Mouse (Mus musculus): ENCODE results near the gene Oaz2. TPM values are rescaled to one million over a fixed set of nuclear protein-coding genes. Genes with fewer than 3 reads are reported as not detected.

Oaz2 gene
- total RNA-seq, 2 experiments from 2014 or later, result 199 to 204 TPM

DNA sequence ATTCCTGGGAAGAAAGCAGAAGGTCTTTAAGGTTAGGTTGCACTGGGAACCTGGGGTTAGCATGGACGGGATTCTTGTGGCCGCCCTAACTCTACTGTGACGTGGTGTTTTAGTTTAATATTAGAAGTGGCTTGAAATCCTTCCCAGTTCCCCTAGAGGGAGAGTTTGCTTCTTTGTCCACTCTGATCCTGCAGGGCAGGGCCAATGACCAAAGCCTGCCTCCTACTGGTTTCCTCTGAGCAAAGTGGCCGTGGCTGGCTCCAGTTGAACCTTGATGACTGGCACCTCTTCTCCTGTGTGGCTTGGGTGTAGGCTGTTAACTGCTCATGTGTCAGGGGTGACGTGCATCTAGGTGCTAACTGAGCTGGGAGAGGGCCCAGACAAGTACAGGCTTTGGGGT is 6.8 kb upstream of the Oaz2 start:
- H3K4me3 ChIP-seq, result no peak overlapping the region
- H3K27ac ChIP-seq, result no peak overlapping the region
- peak; percentile 53 for TF ChIP-seq CTCF (conservative IDR thresholded peaks at IDR 0.05)
- DNase-seq (ENCODE audit: low spot score in 2 of 2), result no peak

DNA sequence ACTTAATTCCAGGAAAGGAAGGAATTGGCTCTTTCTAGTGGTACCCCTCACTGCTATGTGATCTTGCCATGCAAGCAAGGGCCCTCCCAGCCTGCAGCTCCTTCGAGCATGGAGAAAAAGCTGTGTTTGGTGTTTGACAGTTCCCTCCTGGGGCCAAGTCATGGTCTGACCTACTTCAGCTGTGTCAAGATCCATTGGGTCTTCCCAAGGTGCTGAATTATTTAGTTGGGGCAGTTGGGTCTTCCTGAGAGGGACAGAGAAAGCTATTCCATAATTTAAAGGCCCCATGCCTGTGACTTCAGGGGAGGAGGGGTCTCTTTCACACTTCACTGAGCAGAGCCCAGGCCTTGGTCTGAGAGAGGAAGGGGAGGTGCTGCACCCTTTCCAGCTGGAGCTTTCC is 6.3 kb upstream of the Oaz2 start:
- TF ChIP-seq CTCF (conservative IDR thresholded peaks at IDR 0.05), result no peak
- no peak overlapping the region for H3K27ac ChIP-seq
- H3K4me3 ChIP-seq, result no peak overlapping the region
- no peak for DNase-seq (ENCODE audit: low spot score in 2 of 2)

DNA sequence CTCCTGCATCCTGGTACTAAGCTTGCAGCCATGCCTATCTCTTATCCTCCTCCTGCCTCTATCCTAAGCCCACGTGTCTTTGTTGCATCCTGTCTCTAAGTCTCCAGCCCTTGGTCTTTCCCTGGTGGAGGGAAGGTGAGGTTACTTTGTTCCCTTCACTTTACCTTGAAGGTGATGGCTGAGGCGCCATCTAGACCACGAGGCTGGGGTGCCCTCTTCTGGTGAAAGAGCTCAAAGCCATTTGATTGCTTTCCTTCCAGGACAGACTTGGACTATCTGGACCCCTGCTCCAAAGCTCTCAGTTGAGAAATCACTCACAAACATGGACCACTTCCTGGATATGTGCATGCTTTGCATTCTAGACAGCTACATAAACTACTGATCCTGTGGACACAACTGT is 3.6 kb upstream of the Oaz2 start:
- peak in 1 of 2 experiments; percentile 72 for DNase-seq (ENCODE audit: low spot score in 2 of 2)
- peak; percentile 90 for TF ChIP-seq CTCF (conservative IDR thresholded peaks at IDR 0.05)

DNA sequence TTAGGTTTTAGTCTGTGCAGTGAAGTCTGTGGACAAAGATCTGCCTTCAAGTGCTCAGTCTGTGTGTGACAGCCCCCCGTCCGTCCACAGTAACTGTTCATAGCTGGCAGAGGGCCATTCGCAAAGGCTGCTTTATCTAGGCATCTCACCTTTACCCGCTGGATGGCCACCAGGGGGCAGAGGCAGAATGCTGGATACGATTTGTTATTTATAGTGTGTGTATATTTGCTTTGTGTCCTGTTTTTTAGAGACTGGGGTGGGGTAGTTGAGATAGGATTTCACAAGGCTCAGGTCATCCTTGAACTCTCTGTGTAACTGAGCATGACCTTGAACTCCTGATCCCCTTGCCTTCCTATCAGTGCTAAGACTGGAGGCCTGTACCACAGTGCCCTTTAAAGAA is 1.8 kb upstream of the Oaz2 start:
- peak; percentile 86 for TF ChIP-seq CTCF (conservative IDR thresholded peaks at IDR 0.05)
- peak in 1 of 2 experiments; percentile 55 for DNase-seq (ENCODE audit: low spot score in 2 of 2)
- no peak overlapping the region for H3K27ac ChIP-seq
- no peak overlapping the region for H3K4me3 ChIP-seq

More for the DNA sequence above, 3.6 kb upstream of the Oaz2 start:
- no peak overlapping the region for H3K4me3 ChIP-seq
- no peak overlapping the region for H3K27ac ChIP-seq

DNA sequence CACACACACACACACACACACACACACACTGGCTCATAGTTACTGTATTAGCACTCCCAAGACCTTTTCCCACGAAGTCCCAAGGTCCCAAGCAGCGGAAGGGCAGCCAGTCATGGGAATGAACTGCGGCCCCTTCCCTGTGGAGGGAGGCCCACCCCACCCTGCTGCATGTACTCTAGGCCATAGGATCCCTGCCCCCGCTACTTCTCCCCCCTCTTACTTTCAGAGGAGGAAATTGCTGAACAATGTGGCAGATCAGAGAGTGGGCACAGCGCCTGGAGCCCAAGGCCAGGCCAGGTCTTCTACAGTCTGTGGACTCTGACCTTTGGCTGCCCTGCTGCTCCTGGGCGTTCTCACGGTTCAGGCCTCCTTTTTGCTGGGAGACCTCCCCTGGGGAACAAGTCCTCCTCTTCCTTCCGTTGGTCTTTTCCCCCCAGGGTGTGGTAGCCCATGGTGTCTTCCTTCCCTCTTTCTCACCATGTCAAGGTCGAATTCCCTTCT is 3.7 kb downstream of the Oaz2 start:
- no peak for DNase-seq (ENCODE audit: low spot score in 2 of 2)
- Histone ChIP-seq H3K4me3 (no peak overlapping the region), H3K27ac (0 out of 2 replicates have a peak overlapping the region, but pooled peaks have one; percentile 19)
- TF ChIP-seq CTCF (conservative IDR thresholded peaks at IDR 0.05), result no peak

DNA sequence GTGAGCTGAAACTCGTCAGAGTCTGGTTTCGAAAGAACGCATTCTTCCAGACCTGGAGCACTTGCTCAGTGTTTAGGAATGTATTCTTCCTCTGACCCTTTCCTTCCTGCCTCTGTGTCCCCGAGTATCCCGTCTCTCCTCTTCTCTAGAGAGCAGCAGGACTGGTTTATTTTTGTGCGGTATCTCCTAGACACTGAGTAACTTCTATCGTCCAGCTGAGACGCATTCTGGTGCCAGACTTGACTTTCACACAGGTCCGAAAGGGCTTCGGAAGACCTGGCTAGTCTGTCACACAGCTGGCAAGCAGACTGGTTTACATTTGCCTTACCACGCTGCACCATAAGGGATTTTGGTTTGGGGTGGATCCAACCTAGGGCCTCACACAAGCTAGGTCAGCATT is 5.2 kb downstream of the Oaz2 start:
- no peak for DNase-seq (ENCODE audit: low spot score in 2 of 2)
- Histone ChIP-seq H3K4me3 (no peak overlapping the region), H3K27ac (no peak overlapping the region)
- TF ChIP-seq CTCF (conservative IDR thresholded peaks at IDR 0.05), result no peak

DNA sequence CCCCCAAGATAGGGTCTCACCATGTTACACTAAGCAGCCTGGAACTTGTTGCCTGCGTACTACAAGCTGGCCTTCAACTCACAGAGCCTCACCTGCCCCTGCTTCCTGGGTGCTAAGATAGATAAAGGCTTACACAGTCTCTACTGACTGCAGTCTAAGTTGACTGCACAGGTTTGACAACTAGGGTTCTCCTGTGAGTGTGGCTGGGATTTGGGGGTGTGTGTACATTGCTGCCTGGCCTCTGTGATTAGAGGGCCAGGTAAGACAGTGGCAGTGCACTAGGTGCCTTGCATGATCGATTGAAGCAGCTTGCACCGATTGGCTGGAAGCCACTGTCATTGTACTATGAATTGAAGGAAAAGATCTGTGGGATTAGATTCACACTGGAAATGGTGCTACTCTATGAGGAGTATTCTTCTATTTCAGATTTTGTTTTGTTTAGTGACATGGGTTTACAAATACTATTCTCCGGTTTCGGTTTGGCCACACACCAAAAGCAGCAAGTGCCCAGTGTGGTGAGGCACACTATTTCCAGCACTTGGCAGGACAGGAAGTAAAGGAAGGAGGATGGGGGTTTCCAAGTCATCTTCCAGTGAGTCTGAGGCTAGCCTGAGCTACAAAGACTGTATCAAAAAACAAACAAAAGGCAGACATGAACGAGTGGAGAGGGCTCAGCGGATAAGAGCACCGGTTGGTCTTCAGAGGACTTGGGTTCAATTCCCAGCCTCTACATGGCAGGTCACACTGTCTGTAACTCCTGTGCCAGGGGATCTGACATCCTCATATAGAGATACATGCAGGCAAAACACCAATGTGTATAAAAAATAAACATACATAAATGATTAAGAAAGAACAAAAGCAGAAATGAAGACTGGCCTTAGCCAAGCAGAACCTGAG is 7.9 kb downstream of the Oaz2 start:
- H3K4me3 ChIP-seq, result peak overlapping the region; percentile 65
- H3K27ac ChIP-seq, result peak overlapping the region; percentile 87
- no peak for DNase-seq (ENCODE audit: low spot score in 2 of 2)
- TF ChIP-seq CTCF (conservative IDR thresholded peaks at IDR 0.05), result no peak

DNA sequence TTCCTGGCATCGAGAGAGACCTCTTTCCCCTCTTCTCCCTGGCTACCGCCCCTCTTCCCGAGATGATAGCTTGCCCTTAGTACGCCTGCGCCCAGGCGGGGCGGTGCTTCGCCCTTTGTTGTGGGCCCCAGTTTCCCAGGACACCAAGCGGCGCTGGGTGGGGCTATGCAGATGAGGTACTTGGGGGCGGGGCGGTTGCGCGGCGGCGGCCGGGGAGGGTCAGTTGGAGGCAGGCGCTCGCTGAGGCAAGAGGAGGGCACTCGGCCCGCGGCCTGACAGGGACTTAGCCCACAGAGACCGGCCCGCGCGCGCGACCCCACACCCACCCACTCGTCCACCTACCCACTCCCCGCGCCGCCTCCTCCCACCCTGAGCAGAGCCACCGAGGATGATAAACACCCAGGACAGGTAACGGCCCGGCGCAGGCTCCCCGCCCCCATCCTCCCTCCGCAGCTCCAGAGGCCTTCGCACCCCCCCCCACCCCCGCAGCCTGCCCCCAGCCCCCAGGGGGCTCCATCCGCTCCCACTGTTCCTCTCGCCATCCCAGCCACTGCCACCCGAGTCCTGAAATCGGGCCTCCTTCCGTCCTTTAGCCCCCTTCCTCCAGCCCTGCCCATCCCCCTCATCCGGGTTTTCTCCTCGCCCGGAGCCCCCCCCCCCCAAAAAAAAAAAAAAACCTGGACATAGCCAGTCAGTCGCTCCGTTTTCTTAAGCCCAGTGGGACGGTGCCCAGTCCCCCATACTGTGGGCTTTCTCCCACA is 8.7 kb downstream of the Oaz2 start:
- Histone ChIP-seq H3K27ac (peak overlapping the region; percentile 87), H3K4me3 (peak overlapping the region; percentile 65)
- peak; percentile 96 to 97 for DNase-seq (ENCODE audit: low spot score in 2 of 2)
- TF ChIP-seq CTCF (conservative IDR thresholded peaks at IDR 0.05), result 0 out of 2 replicates have a peak, but pooled peaks have one; percentile 14

DNA sequence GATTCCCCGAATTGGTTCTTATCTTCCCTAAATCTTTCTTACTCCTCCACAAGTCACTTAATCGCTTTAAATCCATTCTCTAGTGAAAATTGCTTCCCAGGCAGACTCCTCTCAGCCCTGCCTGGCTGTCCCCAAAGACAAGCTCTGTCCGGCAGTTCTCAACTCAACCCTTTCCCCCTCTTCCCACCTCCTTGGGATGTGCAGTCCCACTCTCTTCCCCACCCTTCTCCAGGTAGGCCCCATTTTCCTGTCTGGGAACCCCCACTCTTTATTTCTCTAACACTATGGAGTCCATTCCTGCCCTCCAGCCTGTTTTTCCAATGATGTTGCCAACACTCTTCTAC is 9.3 kb downstream of the Oaz2 start:
- TF ChIP-seq CTCF (conservative IDR thresholded peaks at IDR 0.05), result no peak
- peak overlapping the region; percentile 87 for H3K27ac ChIP-seq
- no peak for DNase-seq (ENCODE audit: low spot score in 2 of 2)
- H3K4me3 ChIP-seq, result peak overlapping the region; percentile 65

DNA sequence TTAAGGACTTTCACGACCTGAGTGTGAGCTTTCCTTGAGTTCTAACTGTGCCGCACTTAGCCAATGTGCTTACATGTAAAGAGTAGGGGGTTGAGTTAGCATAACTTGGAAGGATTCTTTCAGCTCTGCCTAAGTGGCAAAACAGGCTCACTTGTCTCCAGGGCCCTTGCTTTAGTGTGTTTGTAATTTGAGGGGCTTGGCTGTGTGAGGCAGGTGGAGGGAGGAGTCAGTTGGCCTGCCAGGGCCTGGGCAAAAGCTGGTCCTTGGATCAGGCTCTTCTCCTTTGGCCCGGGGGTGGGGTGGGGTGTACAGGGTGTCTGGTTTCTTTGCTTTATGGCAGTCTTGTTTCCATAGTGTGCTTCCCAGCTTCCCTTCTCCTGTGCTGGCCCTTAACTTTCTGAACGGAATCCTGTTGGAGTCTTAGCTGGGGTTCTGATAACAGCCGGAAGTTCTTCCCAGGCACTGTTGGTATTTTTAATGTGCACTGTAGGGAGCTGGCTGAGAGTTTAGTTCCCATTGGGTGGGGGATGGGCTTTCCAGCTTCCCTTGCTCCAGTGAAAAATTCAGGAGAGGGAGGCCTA is 11.5 kb downstream of the Oaz2 start:
- DNase-seq (ENCODE audit: low spot score in 2 of 2), result peak in 1 of 2 experiments; percentile 43
- TF ChIP-seq CTCF (conservative IDR thresholded peaks at IDR 0.05), result no peak
- Histone ChIP-seq H3K27ac (peak overlapping the region; percentile 72), H3K4me3 (peak overlapping the region; percentile 45)

DNA sequence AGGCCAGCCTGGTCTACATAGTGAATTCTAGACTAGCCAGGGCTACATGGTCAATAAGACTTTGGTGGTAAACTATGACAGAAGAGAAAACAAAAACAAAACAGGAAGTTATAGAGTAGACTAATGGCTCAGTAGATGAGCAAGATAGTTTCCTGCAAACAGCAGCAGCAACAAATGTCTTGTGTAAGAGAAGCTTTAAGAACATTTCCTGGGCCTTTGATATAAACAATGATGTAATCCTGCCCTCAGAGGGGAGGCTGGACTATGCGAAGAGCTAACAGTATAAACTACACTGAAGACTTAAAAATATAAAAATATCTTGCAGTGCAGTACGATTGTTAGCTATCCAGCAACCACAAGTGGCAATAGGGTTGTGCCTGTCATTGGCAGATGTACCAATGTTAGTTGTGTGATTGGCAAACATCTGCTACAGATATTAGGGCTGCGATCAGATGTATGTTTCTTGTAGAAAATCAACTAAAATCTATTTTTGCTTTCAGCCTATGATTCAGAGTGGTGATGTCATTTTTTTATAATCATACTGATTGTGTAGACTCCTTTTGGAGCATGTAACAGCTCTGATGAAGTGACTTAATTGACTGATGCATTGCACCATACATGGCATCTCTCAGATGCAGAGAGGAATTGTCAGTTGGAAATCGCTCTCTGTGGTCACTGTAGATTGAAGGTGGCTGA is 13.3 kb downstream of the Oaz2 start:
- Histone ChIP-seq H3K4me3 (no peak overlapping the region), H3K27ac (peak overlapping the region; percentile 11; the same call in 1 of the 2 replicates)
- no peak for DNase-seq (ENCODE audit: low spot score in 2 of 2)
- no peak for TF ChIP-seq CTCF (conservative IDR thresholded peaks at IDR 0.05)

DNA sequence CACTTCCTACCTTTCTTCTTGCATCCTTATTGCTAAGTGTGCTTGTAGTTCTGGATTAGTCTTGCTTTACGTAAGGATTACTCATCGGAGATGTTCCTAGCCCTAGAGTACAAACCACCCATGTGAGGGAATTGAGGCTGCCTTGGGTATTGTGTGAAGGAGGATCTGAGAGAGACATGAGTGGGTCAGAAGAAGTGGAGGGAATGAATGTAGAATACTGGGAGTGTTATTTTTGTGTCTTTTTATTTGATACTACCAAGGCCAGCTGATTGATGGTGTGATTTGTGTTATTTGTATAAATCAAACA is 13.8 kb downstream of the Oaz2 start:
- no peak for DNase-seq (ENCODE audit: low spot score in 2 of 2)
- no peak for TF ChIP-seq CTCF (conservative IDR thresholded peaks at IDR 0.05)
- Histone ChIP-seq H3K4me3 (no peak overlapping the region), H3K27ac (peak overlapping the region; percentile 11; the same call in 1 of the 2 replicates)
